Mouse (Mus musculus) B cell, adult 67 days (primary cell): ENCODE data around the gene Dynlt1c. TPM values are rescaled to one million over a fixed set of nuclear protein-coding genes. Genes with fewer than 3 reads are reported as not detected.

Experiments used
- total RNA-seq, 2 experiments: library from RNA; stranded (reverse); gene quantifications; 4 replicates each; pipeline ENCODE4 v1.2.4; 2023

Dynlt1c gene
- 10 to 100 TPM; 33.1 to 55.5 TPM for total RNA-seq

GRCm38 (mm10) chr17:6601204-6601911 lies at the start of gene Dynlt1c:
Gene Dynlt1c, plus strand, starts transcription at chr17:6601671.

GRCm38 (mm10) chr17:6655567-6656281 lies 54.3 kb downstream of the Dynlt1c start, which contains the start of gene Dynlt1f:
Gene Dynlt1f, minus strand, starts transcription at chr17:6655900.

GRCm38 (mm10) chr17:6658801-6659200 lies 57.3 kb downstream of the Dynlt1c start, which contains the start of gene Sytl3:
Gene Sytl3, plus strand, starts transcription at chr17:6659093.

Other genes with a start within 250 kb of the Dynlt1c start
- gene Dynlt1b, start 171.6 kb upstream of the Dynlt1c start, total RNA-seq, result 10 to 100 TPM; 99.1 to 99.9 TPM
- 100 to 1,000 TPM; 122 to 130 TPM for gene Dynlt1f, start 54.2 kb downstream of the Dynlt1c start, total RNA-seq
- gene Sytl3, start 57.4 kb downstream of the Dynlt1c start, total RNA-seq, result 1 to 10 TPM; 1.3 to 1.8 TPM
- 100 to 1,000 TPM; 380 to 396 TPM for gene Ezr, start 181.1 kb downstream of the Dynlt1c start, total RNA-seq